Mouse (Mus musculus) adipocyte (in vitro differentiated cells): ENCODE results near the gene Tanc1.

Source experiments
- DNase-seq: peaks from one replicate; pipeline ENCODE4 v3.0.0-alpha.2; 2016; ENCODE audit warnings: low spot score

Gene Tanc1

GRCm38 (mm10) chr2:59758139-59758918 lies 146.5 kb downstream of the Tanc1 start:
- DNase-seq, result no peak

GRCm38 (mm10) chr2:59760731-59761130 lies 148.9 kb downstream of the Tanc1 start:
- peak; percentile 49 for DNase-seq

GRCm38 (mm10) chr2:59761183-59761582 lies 149.3 kb downstream of the Tanc1 start:
- no peak for DNase-seq

- no peak for DNase-seq
Observed at GRCm38 (mm10) chr2:59762277-59762676, 150.4 kb downstream of the Tanc1 start.

GRCm38 (mm10) chr2:59765671-59766070 lies 153.8 kb downstream of the Tanc1 start:
- DNase-seq, result peak; percentile 44

- no peak for DNase-seq
Observed at GRCm38 (mm10) chr2:59767893-59768292, 156.1 kb downstream of the Tanc1 start.

GRCm38 (mm10) chr2:59768661-59769384 lies 157.0 kb downstream of the Tanc1 start:
- DNase-seq, result peak; percentile 97

- DNase-seq, result no peak
Observed at GRCm38 (mm10) chr2:59769385-59769735, 157.5 kb downstream of the Tanc1 start.

GRCm38 (mm10) chr2:59771708-59772107 lies 159.9 kb downstream of the Tanc1 start:
- DNase-seq, result peak; percentile 9

GRCm38 (mm10) chr2:59772261-59772683 lies 160.4 kb downstream of the Tanc1 start:
- DNase-seq, result peak; percentile 16

GRCm38 (mm10) chr2:59774374-59774773 lies 162.5 kb downstream of the Tanc1 start:
- DNase-seq, result no peak

GRCm38 (mm10) chr2:59775148-59775547 lies 163.3 kb downstream of the Tanc1 start:
- DNase-seq, result no peak

- DNase-seq, result no peak
Observed at GRCm38 (mm10) chr2:59775820-59776219, 164.0 kb downstream of the Tanc1 start.

GRCm38 (mm10) chr2:59779355-59779754 lies 167.5 kb downstream of the Tanc1 start:
- DNase-seq, result peak; percentile 46

- DNase-seq, result no peak
Observed at GRCm38 (mm10) chr2:59780240-59780639, 168.4 kb downstream of the Tanc1 start.

GRCm38 (mm10) chr2:59783055-59783831 lies 171.4 kb downstream of the Tanc1 start:
- no peak for DNase-seq

- no peak for DNase-seq
Observed at GRCm38 (mm10) chr2:59783832-59784627, 172.2 kb downstream of the Tanc1 start.

- no peak for DNase-seq
Observed at GRCm38 (mm10) chr2:59784628-59784883, 172.7 kb downstream of the Tanc1 start.

- DNase-seq, result no peak
Observed at GRCm38 (mm10) chr2:59785597-59785996, 173.8 kb downstream of the Tanc1 start.

- no peak for DNase-seq
Observed at GRCm38 (mm10) chr2:59788704-59789500, 177.1 kb downstream of the Tanc1 start.

- no peak for DNase-seq
Observed at GRCm38 (mm10) chr2:59791596-59791995, 179.8 kb downstream of the Tanc1 start.
